Mouse (Mus musculus) liver, embryonic 14.5 days (tissue): ENCODE measurements around the gene Vcam1. TPM values are rescaled to one million over a fixed set of nuclear protein-coding genes. Genes with fewer than 3 reads are reported as not detected.

Experiments used
- ATAC-seq: fragments of 200-750 bp; cut with Nextera tagmentation; 2 replicates; pipeline ENCODE4 v1.8.0; 2017; ENCODE audit warnings: moderate number of reproducible peaks, mild to moderate bottlenecking, moderate library complexity; ENCODE audit not compliant: insufficient read depth
- DNase-seq, 3 experiments: peaks; one replicate each; pipeline ENCODE4 v3.0.0-alpha.2; 2012 to 2013; ENCODE audit warnings: low read depth in 3 of 3, low spot score in 3 of 3
- H3K27ac ChIP-seq: fragments of 300-500 bp; sonication (generic); 2 replicates; pipeline ENCODE4 v1.5.1; 2014; ENCODE audit warnings: moderate library complexity, mild to moderate bottlenecking, control low read depth, inconsistent platforms
- H3K27me3 ChIP-seq: fragments of 300-500 bp; sonication (generic); 2 replicates; pipeline ENCODE4 v1.6.1; 2014; ENCODE audit warnings: mild to moderate bottlenecking, low read length, moderate library complexity; ENCODE audit not compliant: control insufficient read depth, insufficient read depth
- H3K36me3 ChIP-seq: fragments of 300-500 bp; sonication (generic); replicated peaks from 2 replicates; pipeline ENCODE4 v1.6.1; 2014; ENCODE audit warnings: low read depth; ENCODE audit not compliant: control insufficient read depth, insufficient read depth
- H3K4me1 ChIP-seq, 2 experiments: fragments of 200-500 bp in 1 of 2; fragments of 300-500 bp in 1 of 2; sonication (generic) in 1 of 2; replicated peaks; 2 replicates each; pipeline ENCODE4 v1.6.1; 2012 to 2014; ENCODE audit warnings: antibody characterized with exemption in 1 of 2, inconsistent platforms in 1 of 2, low read length in 1 of 2; ENCODE audit not compliant: control insufficient read depth in 2 of 2, insufficient read depth in 2 of 2
- H3K4me2 ChIP-seq: fragments of 300-500 bp; sonication (generic); 2 replicates; pipeline ENCODE4 v1.6.1; 2014; ENCODE audit warnings: low read depth, mild to moderate bottlenecking, control low read depth, moderate library complexity
- H3K4me3 ChIP-seq, 2 experiments: fragments of 200-500 bp in 1 of 2; fragments of 300-500 bp in 1 of 2; sonication (generic) in 1 of 2; 2 replicates each; pipeline ENCODE4 v1.5.1; 2012 to 2014; ENCODE audit warnings: low read depth in 2 of 2, low read length in 2 of 2, mild to moderate bottlenecking in 2 of 2, control low read depth in 1 of 2, inconsistent platforms in 1 of 2, moderate library complexity in 1 of 2; ENCODE audit not compliant: insufficient read depth in 1 of 2
- H3K9ac ChIP-seq: fragments of 300-500 bp; sonication (generic); replicated peaks from 2 replicates; pipeline ENCODE4 v1.6.1; 2014; ENCODE audit warnings: mild to moderate bottlenecking, control low read depth, moderate library complexity
- H3K9me3 ChIP-seq: fragments of 300-500 bp; sonication (generic); 2 replicates; pipeline ENCODE4 v1.6.1; 2016; ENCODE audit warnings: low read length, mixed read lengths; ENCODE audit not compliant: control insufficient read depth
- CTCF ChIP-seq: IDR thresholded peaks from 2 replicates; pipeline ENCODE4 v1.5.1; 2016; ENCODE audit warnings: antibody characterized with exemption, low read depth, control low read depth
- EP300 ChIP-seq: IDR thresholded peaks from 2 replicates; pipeline ENCODE4 v1.6.1; 2016; ENCODE audit warnings: antibody characterized with exemption, low read depth
- WGBS: fragments of 180-500 bp; shearing (Covaris S2); extraction: QIAGEN DNeasy Blood & Tissue Kit; methylation state at CpG from one replicate; pipeline ENCODE4 v1.1.7; 2014; ENCODE audit not compliant: insufficient replicate concordance; 5-methylcytosine and 5-hydroxymethylcytosine counted together
- polyA plus RNA-seq, 2 experiments: library from polyadenylated mRNA; depleted of rRNA in 1 of 2; stranded (reverse) in 1 of 2; unstranded in 1 of 2; fragments of >200 nt; fragmentation: Nextera tagmentation in 1 of 2; extraction: Ambion mirVana in 1 of 2; gene quantifications; 2 replicates each; pipeline versions ENCODE4 v1.2.1 to v1.2.3; 2012 to 2014

Gene Vcam1
- polyA plus RNA-seq, 2 experiments: 22.3 to 74.2 TPM

DNA sequence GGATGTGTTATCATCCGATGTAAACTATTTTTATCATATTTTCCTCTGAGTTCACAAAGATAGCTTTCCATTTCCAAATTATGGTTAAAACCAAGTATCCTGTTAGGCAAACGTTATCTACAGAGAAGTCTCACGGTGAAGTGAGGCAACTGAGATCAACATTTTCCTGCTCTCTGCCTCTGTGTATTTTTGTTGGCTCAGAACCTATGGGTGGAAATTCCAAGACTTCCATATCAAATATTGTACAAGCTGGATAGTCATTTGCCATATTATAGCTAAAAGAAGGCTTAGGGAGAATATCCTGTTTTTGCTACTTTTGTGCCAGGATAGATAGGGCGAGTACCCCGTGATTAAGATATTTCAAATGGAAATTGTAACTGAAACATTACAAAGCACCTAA is 8.6 kb upstream of the Vcam1 start:
- Histone ChIP-seq H3K9me3 (no peaks in the 10 kb centered on the region), H3K27me3 (no peaks in the 10 kb centered on the region), H3K4me1 (peaks cover 0 to 11% of the 10 kb centered on the region in 2 experiments; a peak in 2 of 4 replicates), H3K36me3 (no peaks in the 10 kb centered on the region), H3K27ac (no peak overlapping the region), H3K4me2 (no peak overlapping the region), H3K9ac (no peak overlapping the region), H3K4me3 (no peak overlapping the region)
- no peak for DNase-seq
- ATAC-seq: no peak
- WGBS: 50% methylated on average over 5 of the region's 5 CpGs
- no peak for TF ChIP-seq CTCF
- TF ChIP-seq EP300: no peak

DNA sequence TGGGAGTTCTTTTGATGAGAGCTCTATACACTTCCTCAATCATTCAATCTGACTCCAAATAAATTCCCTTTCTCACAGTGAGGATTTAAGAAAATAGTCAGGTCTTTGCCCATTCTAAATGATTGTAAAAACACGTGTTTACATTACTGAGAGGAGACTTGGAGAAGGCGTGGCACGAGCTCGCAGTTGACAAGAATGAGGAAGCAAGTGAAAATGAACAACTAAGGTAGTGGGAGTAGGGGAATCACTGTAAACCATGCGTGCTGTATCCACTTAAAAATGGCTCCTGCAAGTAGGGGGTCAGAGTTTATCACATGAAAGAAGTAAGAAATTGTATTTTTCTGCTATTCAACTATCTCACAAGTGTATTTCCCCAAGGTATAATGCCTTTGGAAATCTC is 3.9 kb upstream of the Vcam1 start:
- Histone ChIP-seq H3K9ac (no peak overlapping the region), H3K4me2 (no peak overlapping the region), H3K27me3 (no peaks in the 10 kb centered on the region), H3K4me3 (no peak overlapping the region), H3K27ac (no peak overlapping the region), H3K36me3 (no peaks in the 10 kb centered on the region), H3K4me1 (no peaks in the 10 kb centered on the region; a peak in 2 of 4 replicates), H3K9me3 (no peaks in the 10 kb centered on the region)
- DNase-seq (no peak), ATAC-seq (no peak)
- TF ChIP-seq CTCF: no peak
- no peak for TF ChIP-seq EP300
- WGBS: 44% methylated on average over 5 of the region's 5 CpGs

DNA sequence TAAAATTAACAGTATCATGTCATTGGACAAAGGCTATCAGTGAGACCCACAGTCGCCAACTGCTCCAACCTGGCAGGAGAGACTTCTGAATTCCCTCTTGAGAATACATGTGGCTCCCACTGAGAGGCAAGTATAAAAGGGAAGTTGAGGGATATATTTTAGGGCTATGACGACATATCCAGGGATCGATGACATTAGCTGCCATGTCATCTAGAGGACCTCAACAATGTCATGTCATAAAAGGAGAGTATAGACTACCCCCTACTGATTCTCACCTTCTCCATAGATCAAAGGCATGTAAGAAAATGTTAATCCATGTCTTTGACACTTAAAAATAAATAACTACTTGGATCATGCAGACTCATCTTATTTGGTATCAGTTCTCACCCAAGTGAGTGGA is 1.2 kb upstream of the Vcam1 start:
- Histone ChIP-seq H3K9ac (no peak overlapping the region), H3K27me3 (no peaks in the 10 kb centered on the region), H3K4me1 (0 out of 4 replicates have a peak, but pooled peaks cover 0 to 1% of the 10 kb centered on the region in 2 experiments), H3K4me3 (no peak overlapping the region), H3K4me2 (no peak overlapping the region), H3K27ac (no peak overlapping the region), H3K9me3 (no peaks in the 10 kb centered on the region), H3K36me3 (no peaks in the 10 kb centered on the region)
- no peak for ATAC-seq
- WGBS: 58% methylated on average over 3 of the region's 3 CpGs
- DNase-seq: no peak
- no peak for TF ChIP-seq EP300
- no peak for TF ChIP-seq CTCF

DNA sequence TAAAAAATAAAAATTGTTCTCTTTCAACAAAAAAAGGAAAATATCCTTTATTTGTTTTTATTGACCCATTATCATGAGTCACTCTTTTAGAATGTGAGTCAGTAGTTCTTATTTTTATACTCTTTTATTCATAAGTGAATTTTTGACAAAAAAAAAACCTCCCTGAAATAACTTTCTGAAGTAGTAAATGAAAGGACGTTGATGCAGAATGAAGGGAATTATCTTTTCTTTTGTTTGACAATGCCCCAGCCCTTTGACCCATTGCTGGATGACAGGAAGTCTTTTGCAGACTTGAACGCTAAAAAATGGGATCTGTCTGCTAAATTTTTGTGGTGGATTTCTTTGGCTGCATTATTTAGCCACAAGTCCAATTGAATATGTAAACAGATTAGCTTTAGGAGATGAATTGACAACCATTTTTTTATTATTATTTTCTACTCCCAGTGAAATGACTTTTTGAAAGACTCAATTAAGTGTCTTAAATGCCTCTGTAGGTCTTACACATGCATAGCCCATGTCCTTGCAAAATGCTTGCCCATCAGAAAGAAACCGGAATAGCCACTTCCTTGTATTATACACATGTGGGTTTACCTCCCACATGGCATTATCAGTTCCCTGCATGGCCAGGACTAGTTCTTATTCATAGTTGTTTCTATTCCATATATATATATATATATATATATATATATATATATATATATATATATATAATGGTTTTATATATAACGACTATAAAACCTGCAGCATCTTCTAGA is 530 bp upstream of the Vcam1 start:
- H3K4me2 ChIP-seq: no peak overlapping the region
- no peak for ATAC-seq

GRCm38 (mm10) chr3:116128311-116129204 is 930 bp downstream of the Vcam1 start:
- TF ChIP-seq CTCF: no peak
- TF ChIP-seq EP300: no peak
- H3K36me3 ChIP-seq: no peaks in the 10 kb centered on the region; the same call in 1 of the 2 replicates
- DNase-seq (no peak), ATAC-seq (no peak)
- H3K9me3 ChIP-seq: no peaks in the 10 kb centered on the region
- no peaks in the 10 kb centered on the region for H3K27me3 ChIP-seq
- H3K4me2 ChIP-seq: peak overlapping the region; percentile 43
- H3K4me1 ChIP-seq: peaks cover 2 to 4% of the 10 kb centered on the region in 2 experiments; a peak in 1 of 4 replicates
- H3K4me3 ChIP-seq: peak overlapping the region; percentile 39 to 70
- H3K9ac ChIP-seq: peak overlapping the region; percentile 34; the same call in 1 of the 2 replicates
- H3K27ac ChIP-seq: no peak overlapping the region
- WGBS: 61% methylated on average over 18 of the region's 18 CpGs

More for the DNA sequence above, 530 bp upstream of the Vcam1 start:
- 33% methylated on average over 4 of the region's 4 CpGs for WGBS
- Histone ChIP-seq H3K9me3 (no peaks in the 10 kb centered on the region), H3K27ac (no peak overlapping the region), H3K4me3 (no peak overlapping the region), H3K36me3 (no peaks in the 10 kb centered on the region), H3K4me1 (0 out of 4 replicates have a peak, but pooled peaks cover 0 to 1% of the 10 kb centered on the region in 2 experiments), H3K27me3 (no peaks in the 10 kb centered on the region), H3K9ac (no peak overlapping the region)
- no peak for DNase-seq
- TF ChIP-seq EP300 (no peak), CTCF (no peak)
